Mouse (Mus musculus) B cell, adult 67 days (primary cell): Measurements from ENCODE around the gene Olfr870. TPM values are rescaled to one million over a fixed set of nuclear protein-coding genes. Genes with fewer than 3 reads are reported as not detected.

ENCODE experiments used
- total RNA-seq, 2 experiments: library from RNA; stranded (reverse); gene quantifications; 4 replicates each; pipeline ENCODE4 v1.2.4; 2023

The Olfr870 gene
- not detected for total RNA-seq

DNA sequence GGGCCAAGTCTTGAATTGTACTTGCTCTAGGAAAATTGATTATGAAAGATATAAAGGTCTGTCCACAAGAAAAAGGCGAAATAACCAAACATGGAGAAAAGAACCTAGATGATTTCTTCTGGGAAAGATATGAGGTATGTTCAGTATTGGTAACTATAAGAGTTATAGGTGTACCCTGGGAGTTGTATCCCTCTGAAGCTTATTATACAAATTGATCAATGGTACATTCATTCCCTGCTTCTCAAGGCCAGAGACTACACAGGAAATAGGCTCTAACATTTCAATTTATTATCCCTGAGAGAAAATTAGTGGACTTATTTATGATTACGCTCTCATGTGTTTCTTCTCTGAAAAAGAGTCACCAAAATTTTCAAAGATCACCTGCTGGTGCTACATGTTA lies at the start of gene Olfr870:
Gene Olfr870 (minus strand): TSS at position 101 of the 400 bp plus-strand sequence.

DNA sequence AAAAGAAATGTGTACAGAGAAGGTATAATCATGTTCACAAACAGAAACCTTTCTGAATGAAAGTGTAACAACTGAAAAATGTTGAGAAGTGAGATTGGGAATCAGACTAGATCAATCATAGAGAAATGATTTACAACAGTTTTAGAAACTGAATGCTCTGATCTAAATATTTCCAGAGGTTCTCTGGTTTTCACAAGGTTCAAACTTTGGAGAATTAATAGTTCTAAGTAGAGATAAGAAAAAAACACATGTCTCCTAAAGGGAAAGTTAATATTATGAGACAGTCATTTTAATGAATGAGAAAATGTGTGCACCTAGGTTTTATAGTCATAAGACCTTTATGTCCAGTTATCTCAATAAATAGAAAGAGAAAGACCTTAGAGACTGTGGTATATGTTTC lies 38.0 kb upstream of the Olfr870 start, which contains the start of gene Olfr871:
Gene Olfr871 (plus strand): TSS at position 301 of the 400 bp plus-strand sequence.

DNA sequence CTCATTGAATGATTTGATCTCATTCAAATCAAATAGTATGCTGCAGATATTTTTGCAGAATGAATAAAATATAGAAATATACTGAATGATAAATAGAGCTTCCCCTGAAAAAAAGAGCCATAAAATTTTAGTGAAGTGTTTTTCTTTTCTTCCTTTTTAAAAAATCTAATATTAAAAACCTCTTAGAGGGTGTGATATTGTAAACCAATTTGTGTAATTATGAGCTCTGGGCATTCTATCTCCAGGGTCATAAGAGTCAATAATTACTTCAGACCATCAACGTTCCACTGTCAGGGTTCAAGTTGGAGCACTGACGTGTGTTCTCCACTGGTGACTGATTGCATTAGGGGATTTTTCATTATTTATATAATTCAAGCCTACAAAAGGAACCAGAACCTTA lies 45.1 kb downstream of the Olfr870 start, which contains the start of gene Olfr869:
Gene Olfr869 (plus strand): TSS at position 301 of the 400 bp plus-strand sequence.

Other genes starting within 250 kb of the Olfr870 start
- not detected for gene Olfr866, start 146.0 kb downstream of the Olfr870 start, total RNA-seq
- not detected for gene Olfr867, start 116.5 kb downstream of the Olfr870 start, total RNA-seq
- not detected for gene Olfr868, start 75.4 kb downstream of the Olfr870 start, total RNA-seq
- not detected for gene Olfr869, start 45.0 kb downstream of the Olfr870 start, total RNA-seq
- not detected for gene Olfr871, start 38.1 kb upstream of the Olfr870 start, total RNA-seq
- not detected for gene Olfr872, start 63.1 kb upstream of the Olfr870 start, total RNA-seq
- not detected for gene Olfr39, start 108.3 kb upstream of the Olfr870 start, total RNA-seq
- not detected for gene Olfr873, start 124.5 kb upstream of the Olfr870 start, total RNA-seq
- not detected for gene Olfr18, start 162.0 kb upstream of the Olfr870 start, total RNA-seq
- 10 to 100 TPM in 1 of 2 experiments, 1 to 10 TPM in 1; 7.3 to 10.5 TPM for gene Zfp560, start 211.1 kb upstream of the Olfr870 start, total RNA-seq